Mouse (Mus musculus) embryonic facial prominence, embryonic 13.5 days (tissue): Measurements from ENCODE around the gene 9330182L06Rik. TPM values are rescaled to one million over a fixed set of nuclear protein-coding genes. Genes with fewer than 3 reads are reported as not detected.

Experiments
- ATAC-seq: fragments of 200-750 bp; cut with Nextera tagmentation; 2 replicates; pipeline ENCODE4 v1.8.0; 2017; ENCODE audit warnings: low read depth; ENCODE audit not compliant: insufficient number of reproducible peaks, insufficient read depth, low FRiP score, low TSS enrichment
- H3K27ac ChIP-seq: fragments of 300-500 bp; sonication (generic); 2 replicates; pipeline ENCODE4 v1.5.1; 2015; ENCODE audit warnings: moderate library complexity, mild to moderate bottlenecking, inconsistent platforms
- H3K27me3 ChIP-seq: fragments of 300-500 bp; sonication (generic); 2 replicates; pipeline ENCODE4 v1.6.1; 2015; ENCODE audit warnings: mild to moderate bottlenecking, inconsistent platforms
- H3K36me3 ChIP-seq: fragments of 300-500 bp; sonication (generic); 2 replicates; pipeline ENCODE4 v1.6.1; 2015; ENCODE audit warnings: mild to moderate bottlenecking, inconsistent platforms
- H3K4me1 ChIP-seq: fragments of 300-500 bp; sonication (generic); 2 replicates; pipeline ENCODE4 v1.6.1; 2015; ENCODE audit warnings: inconsistent platforms
- H3K4me2 ChIP-seq: fragments of 300-500 bp; sonication (generic); 2 replicates; pipeline ENCODE4 v1.6.1; 2015; ENCODE audit warnings: moderate library complexity, mild to moderate bottlenecking, inconsistent platforms
- H3K4me3 ChIP-seq: fragments of 300-500 bp; sonication (generic); 2 replicates; pipeline ENCODE4 v1.5.1; 2015; ENCODE audit warnings: mild to moderate bottlenecking, inconsistent platforms
- H3K9ac ChIP-seq: fragments of 300-500 bp; sonication (generic); 2 replicates; pipeline ENCODE4 v1.6.1; 2015; ENCODE audit warnings: mild to moderate bottlenecking, inconsistent platforms
- H3K9me3 ChIP-seq: fragments of 300-500 bp; sonication (generic); 2 replicates; pipeline ENCODE4 v1.6.1; 2016; ENCODE audit warnings: inconsistent platforms
- WGBS: fragments of 180-500 bp; shearing (Covaris S2); methylation state at CpG from one replicate; pipeline ENCODE4 v1.1.7; 2015; ENCODE audit warnings: mixed read lengths; 5-methylcytosine and 5-hydroxymethylcytosine counted together
- polyA plus RNA-seq: library from polyadenylated mRNA; unstranded; fragments of >200 nt; fragmentation: Nextera tagmentation; extraction: Ambion mirVana; gene quantifications from 2 replicates; pipeline ENCODE4 v1.2.1, GENCODE M21; 2015

Gene 9330182L06Rik
- 2.0 and 3.1 TPM in 2 replicates for polyA plus RNA-seq

DNA sequence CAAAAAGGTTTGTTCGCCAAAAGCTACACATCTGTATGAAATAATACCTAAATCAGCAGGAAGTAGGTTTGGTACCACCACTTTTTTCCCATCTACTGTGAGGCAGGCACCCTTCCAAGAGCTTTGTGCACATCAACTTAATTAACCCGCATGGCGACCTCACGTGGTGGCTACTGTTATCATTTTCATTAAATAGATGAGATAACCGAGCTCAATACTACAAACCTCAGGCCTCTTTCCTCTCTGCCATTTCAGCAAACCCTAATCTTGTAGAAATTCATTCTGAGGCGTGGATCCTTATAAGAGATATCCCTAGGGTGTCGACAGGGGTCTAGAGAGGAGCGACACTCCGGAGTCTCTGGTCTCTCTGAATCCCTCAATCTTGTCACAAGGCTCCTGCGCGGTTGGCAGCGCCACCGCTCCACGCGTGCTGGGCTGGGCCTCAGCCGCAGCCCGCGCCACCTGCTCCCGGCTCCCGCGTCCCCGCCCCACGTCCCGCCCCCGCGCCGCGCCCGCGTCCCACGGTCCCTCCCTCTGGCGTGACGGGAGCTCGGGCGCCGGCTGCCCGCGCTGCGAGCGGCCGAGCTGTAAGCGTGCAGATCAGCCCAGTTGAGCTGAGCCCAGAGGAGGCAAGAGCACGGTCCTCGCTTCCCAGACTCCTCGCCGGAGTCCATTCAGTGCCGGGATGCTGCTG, at the start of gene 9330182L06Rik:
Gene 9330182L06Rik (plus strand): TSS at position 533 of the 694 bp plus-strand sequence.
- peaks cover 18% of the 10 kb centered on the region for H3K27me3 ChIP-seq
- ATAC-seq, result peak; percentile 85
- WGBS, result under 1% methylated on average over 47 of the region's 47 CpGs
- H3K4me2 ChIP-seq, result peak within 1 kb of the TSS; percentile 90
- H3K27ac ChIP-seq, result peak within 1 kb of the TSS; percentile 48; the same call in 1 of the 2 replicates
- no peaks in the 10 kb centered on the region for H3K9me3 ChIP-seq
- H3K4me1 ChIP-seq, result 0 out of 2 replicates have a peak, but pooled peaks cover 7% of the 10 kb centered on the region
- H3K9ac ChIP-seq, result peak within 1 kb of the TSS; percentile 78
- H3K36me3 ChIP-seq, result no peaks in the 10 kb centered on the region
- H3K4me3 ChIP-seq, result peak within 1 kb of the TSS; percentile 69

DNA sequence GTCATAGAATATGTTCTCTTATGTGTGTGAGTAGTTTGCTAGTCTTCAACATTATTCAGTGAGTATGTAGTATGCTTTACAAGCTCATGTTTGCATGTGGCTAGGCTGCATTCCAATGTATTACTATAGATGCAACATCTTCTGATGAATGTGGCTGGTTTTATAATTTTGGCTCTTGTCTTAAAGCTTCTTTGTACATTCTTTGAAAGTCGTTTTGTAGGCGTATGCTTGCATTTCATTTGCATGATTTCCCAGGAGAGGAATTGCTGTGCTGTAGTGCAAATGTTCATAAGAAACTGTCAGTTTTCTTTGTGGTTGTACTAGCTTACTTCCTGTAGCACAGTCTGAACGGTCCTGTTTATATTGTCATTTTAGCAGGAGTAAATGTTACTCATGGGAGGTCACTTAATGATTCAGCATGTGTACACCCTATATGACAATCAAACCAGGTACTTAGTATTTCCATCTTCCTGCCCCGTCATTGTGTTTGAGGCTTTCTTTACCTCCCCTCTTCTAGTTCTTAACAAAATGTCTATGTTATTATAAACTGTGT, 38.4 kb upstream of the 9330182L06Rik start:
- H3K4me2 ChIP-seq, result no peak overlapping the region
- H3K36me3 ChIP-seq, result no peaks in the 10 kb centered on the region
- H3K27me3 ChIP-seq, result no peaks in the 10 kb centered on the region
- H3K4me3 ChIP-seq, result no peak overlapping the region
- H3K27ac ChIP-seq, result no peak overlapping the region
- no peaks in the 10 kb centered on the region for H3K4me1 ChIP-seq
- ATAC-seq, result no peak
- no peaks in the 10 kb centered on the region for H3K9me3 ChIP-seq
- no peak overlapping the region for H3K9ac ChIP-seq
- WGBS, result 76% methylated on average over 4 of the region's 4 CpGs

DNA sequence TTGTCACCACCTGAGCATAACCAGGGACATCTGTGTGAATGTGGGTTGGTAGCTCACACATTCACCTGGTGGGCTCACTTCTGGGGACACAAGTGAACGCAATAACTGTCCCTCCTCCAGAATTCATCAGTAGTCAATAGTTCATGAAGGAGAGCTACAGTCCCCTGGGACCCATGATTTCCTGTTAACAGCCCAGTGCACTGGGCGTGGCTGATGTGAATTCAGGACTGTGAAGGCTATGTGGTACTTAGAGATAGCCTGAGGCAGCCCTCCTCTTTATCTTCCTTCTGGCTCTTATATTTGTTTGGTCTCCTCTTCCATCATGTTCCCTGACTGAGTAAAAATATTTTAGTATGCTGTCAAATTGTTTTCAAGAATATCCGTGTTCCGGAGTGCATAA, 1.6 kb upstream of the 9330182L06Rik start:
- Histone ChIP-seq H3K27ac (no peak overlapping the region), H3K36me3 (no peaks in the 10 kb centered on the region), H3K4me1 (0 out of 2 replicates have a peak, but pooled peaks cover 7% of the 10 kb centered on the region), H3K9ac (no peak overlapping the region), H3K27me3 (peaks cover 18% of the 10 kb centered on the region), H3K4me2 (no peak overlapping the region), H3K9me3 (no peaks in the 10 kb centered on the region), H3K4me3 (no peak overlapping the region)
- WGBS, result 65% methylated on average over 4 of the region's 4 CpGs
- ATAC-seq, result no peak

DNA sequence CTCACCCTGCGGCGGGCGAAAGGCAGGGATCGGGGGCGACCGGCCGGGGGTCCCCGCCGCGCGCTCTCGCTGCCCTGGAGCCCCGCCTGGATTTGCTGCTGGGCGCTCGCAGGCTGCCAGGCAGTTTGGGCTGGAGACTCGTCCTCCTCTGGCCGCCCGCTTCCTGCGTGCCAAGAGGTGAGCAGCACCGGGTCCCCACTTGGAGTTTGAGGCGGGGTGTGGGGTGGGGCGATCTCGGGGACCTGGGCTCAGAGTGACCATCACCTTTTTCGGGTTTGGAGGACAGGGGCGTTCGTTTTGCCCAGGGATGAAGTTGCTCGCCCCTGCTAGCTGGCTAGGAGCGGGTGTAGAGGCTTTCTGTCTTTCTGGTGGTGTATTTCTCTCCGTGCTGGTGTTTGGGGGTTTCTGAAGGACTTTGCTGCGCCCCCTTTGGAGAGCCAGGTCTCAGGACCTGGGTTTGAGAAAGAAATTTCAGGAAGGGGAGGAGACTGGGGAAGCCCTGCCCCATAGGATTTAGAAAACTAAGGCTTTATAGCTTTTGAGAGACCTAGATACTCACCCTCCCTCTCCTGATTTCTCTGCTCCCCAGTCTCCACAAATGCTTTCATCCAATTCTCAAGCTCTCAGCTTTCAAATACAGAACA, 484 bp downstream of the 9330182L06Rik start:
- H3K4me3 ChIP-seq, result peak overlapping the region; percentile 69
- 1% methylated on average over 30 of the region's 30 CpGs for WGBS
- ATAC-seq, result peak; percentile 67
- peaks cover 18% of the 10 kb centered on the region for H3K27me3 ChIP-seq
- no peaks in the 10 kb centered on the region for H3K36me3 ChIP-seq
- peak overlapping the region; percentile 90 for H3K4me2 ChIP-seq
- no peaks in the 10 kb centered on the region for H3K9me3 ChIP-seq
- 0 out of 2 replicates have a peak, but pooled peaks cover 7% of the 10 kb centered on the region for H3K4me1 ChIP-seq
- H3K27ac ChIP-seq, result peak overlapping the region; percentile 48; the same call in 1 of the 2 replicates
- H3K9ac ChIP-seq, result peak overlapping the region; percentile 78

DNA sequence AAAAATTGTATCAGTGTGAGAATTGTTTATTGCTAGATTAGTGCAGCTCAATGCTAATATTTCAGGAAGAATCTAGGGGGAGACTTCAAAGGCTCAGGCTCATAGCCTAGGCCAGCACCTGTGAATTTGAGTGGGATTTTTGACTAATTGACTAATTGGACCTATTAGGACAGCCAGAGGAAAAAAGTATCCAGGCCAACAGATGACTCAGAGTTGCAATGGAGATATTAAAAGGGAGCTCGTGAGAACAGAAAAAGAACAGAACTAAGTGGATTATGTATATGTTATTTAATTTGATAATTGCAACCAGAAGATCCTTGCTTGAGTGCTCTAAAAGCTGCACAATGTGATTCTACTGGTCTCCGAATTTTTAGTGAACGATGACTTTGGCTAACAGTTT, 3.7 kb downstream of the 9330182L06Rik start:
- 49% methylated on average over 3 of the region's 3 CpGs for WGBS
- Histone ChIP-seq H3K4me1 (0 out of 2 replicates have a peak, but pooled peaks cover 7% of the 10 kb centered on the region), H3K4me3 (no peak overlapping the region), H3K36me3 (no peaks in the 10 kb centered on the region), H3K9me3 (no peaks in the 10 kb centered on the region), H3K27me3 (peaks cover 13% of the 10 kb centered on the region), H3K4me2 (no peak overlapping the region), H3K27ac (no peak overlapping the region), H3K9ac (no peak overlapping the region)
- ATAC-seq, result no peak

DNA sequence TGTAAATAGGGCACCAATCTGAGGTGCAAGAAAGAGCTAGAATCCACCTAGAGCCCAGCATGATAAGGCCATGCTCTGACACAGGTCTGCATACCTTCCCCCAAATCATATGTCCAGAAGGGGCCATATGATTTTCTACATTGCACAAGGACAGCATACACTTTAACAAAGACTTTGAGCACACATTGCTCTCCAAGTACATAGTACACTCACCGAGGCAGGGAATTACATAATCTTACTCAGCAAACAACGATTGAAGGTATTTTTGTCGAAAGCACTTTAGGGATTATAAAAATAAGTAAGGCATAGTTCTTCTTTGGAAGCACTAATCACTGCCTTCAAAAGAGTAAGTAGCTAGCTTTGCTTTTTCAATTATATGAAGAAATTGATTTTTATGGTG, 7.1 kb downstream of the 9330182L06Rik start:
- no peak overlapping the region for H3K9ac ChIP-seq
- H3K27ac ChIP-seq, result no peak overlapping the region
- H3K4me1 ChIP-seq, result no peaks in the 10 kb centered on the region
- no peak overlapping the region for H3K4me3 ChIP-seq
- no peak overlapping the region for H3K4me2 ChIP-seq
- no peak for ATAC-seq
- no peaks in the 10 kb centered on the region for H3K36me3 ChIP-seq
- 60% methylated on average over 3 of the region's 3 CpGs for WGBS
- no peaks in the 10 kb centered on the region for H3K9me3 ChIP-seq
- no peaks in the 10 kb centered on the region; the same call in 1 of the 2 replicates for H3K27me3 ChIP-seq

DNA sequence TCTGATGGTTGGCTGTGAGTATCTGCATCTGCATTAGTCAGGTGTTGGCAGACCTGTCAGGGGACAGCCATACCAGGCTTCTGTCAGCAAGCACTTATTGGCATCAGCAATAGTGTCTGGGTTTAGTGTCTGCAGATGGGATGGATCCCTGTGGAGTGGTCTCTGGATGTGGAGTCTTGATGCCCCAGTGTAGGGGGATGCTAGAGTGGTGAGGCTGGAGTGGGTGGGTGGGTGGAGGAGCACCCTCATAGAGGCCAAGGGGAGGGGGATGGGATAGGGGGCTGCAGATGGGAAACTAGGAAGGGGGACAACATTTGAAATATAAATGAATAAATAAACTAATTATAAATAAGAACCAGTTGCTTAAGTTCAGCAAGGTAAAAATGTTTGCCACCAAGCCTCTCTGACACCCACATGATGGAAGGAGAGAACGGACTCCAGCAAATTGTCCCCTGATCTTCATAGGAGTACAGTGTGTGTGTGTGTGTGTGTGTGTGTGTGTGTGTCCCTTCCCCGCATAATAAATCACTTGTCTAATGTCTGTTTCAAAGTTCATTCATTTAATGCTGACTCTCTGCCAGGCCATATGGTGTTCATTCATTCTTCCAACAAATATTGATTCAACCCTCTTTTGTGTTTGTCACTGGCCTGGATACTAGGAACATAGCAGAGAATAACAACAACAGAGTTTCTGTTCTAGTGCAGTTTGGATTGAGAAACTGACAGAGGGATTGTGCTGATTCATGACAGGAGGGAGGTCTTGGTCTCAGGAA, 30.0 kb downstream of the 9330182L06Rik start:
- Histone ChIP-seq H3K4me3 (no peak overlapping the region), H3K4me1 (no peaks in the 10 kb centered on the region), H3K9me3 (no peaks in the 10 kb centered on the region), H3K27ac (no peak overlapping the region), H3K9ac (no peak overlapping the region), H3K27me3 (no peaks in the 10 kb centered on the region), H3K4me2 (no peak overlapping the region), H3K36me3 (no peaks in the 10 kb centered on the region)
- ATAC-seq, result no peak
- WGBS, result 65% methylated on average over 2 of the region's 2 CpGs

DNA sequence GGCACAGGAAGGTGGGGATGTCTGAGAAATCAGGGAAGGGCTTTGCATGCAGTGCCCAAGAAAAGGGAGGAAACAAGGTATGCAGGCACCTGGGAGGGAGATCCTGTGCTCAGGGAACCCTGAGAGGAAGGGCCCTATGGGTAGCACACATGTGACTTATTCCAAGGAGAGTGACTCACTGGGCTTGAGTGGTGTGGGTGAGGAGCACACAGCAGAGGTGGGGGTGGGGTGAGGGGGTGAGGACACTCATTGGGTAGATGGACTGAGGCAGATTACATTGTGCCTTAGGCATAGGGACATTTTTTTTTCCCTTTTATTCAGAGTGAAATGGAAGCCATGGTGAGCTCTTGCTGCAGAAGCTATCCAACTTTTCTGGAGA, 30.6 kb downstream of the 9330182L06Rik start:
- H3K4me3 ChIP-seq, result no peak overlapping the region
- no peak for ATAC-seq
- H3K9ac ChIP-seq, result no peak overlapping the region

DNA sequence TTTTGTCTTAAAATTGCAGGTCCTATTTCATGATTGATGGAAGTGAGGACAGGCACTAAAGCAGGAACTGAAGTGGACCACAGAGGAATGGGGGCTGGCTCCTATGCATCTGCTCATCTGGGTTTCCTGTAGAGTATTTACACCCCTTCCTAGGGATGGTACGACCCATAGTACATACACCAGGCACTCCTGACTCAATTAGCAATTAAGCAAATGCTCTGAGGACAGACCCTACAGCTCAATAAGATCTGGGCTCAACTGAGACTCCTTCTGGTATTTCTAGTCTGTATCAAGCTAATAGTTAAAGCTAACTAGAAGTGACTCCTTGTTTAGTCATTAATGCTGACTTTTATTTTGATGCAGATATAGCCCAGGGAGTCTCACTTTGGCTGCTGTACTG, 60.9 kb downstream of the 9330182L06Rik start:
- H3K4me2 ChIP-seq, result no peak overlapping the region
- H3K36me3 ChIP-seq, result no peaks in the 10 kb centered on the region
- no peak overlapping the region for H3K27ac ChIP-seq
- H3K9ac ChIP-seq, result no peak overlapping the region
- H3K4me1 ChIP-seq, result no peaks in the 10 kb centered on the region
- H3K27me3 ChIP-seq, result no peaks in the 10 kb centered on the region
- WGBS, result 50% methylated on average over 1 of the region's 1 CpGs
- H3K4me3 ChIP-seq, result no peak overlapping the region
- no peak for ATAC-seq
- no peaks in the 10 kb centered on the region for H3K9me3 ChIP-seq

More for the DNA sequence above, 30.6 kb downstream of the 9330182L06Rik start:
- Histone ChIP-seq H3K27ac (no peak overlapping the region), H3K9me3 (no peaks in the 10 kb centered on the region), H3K4me1 (no peaks in the 10 kb centered on the region), H3K4me2 (no peak overlapping the region), H3K27me3 (no peaks in the 10 kb centered on the region), H3K36me3 (no peaks in the 10 kb centered on the region)

DNA sequence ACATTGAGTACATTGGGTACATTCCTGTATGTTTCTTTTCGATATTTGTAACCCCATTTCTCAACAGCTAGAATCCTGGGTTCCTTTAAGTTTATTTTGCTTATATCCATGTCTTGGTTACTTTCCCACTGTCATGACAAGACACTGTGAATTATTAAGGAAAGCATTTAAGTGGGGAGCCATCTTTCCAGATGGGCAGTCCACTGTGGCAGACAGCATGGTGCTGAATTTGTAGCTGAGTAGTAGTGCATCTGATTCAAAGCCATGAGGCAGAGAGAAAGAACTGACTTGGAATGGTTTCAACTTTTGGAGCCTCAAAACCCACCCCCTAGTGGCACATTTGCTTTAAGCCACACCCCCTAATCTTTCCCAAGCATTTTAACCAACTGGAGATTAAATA, 61.6 kb downstream of the 9330182L06Rik start:
- WGBS, result 78% methylated on average over 1 of the region's 1 CpGs
- Histone ChIP-seq H3K9me3 (no peaks in the 10 kb centered on the region), H3K27ac (no peak overlapping the region), H3K27me3 (no peaks in the 10 kb centered on the region), H3K4me2 (no peak overlapping the region), H3K4me3 (no peak overlapping the region), H3K4me1 (no peaks in the 10 kb centered on the region), H3K9ac (no peak overlapping the region), H3K36me3 (no peaks in the 10 kb centered on the region)
- no peak for ATAC-seq

DNA sequence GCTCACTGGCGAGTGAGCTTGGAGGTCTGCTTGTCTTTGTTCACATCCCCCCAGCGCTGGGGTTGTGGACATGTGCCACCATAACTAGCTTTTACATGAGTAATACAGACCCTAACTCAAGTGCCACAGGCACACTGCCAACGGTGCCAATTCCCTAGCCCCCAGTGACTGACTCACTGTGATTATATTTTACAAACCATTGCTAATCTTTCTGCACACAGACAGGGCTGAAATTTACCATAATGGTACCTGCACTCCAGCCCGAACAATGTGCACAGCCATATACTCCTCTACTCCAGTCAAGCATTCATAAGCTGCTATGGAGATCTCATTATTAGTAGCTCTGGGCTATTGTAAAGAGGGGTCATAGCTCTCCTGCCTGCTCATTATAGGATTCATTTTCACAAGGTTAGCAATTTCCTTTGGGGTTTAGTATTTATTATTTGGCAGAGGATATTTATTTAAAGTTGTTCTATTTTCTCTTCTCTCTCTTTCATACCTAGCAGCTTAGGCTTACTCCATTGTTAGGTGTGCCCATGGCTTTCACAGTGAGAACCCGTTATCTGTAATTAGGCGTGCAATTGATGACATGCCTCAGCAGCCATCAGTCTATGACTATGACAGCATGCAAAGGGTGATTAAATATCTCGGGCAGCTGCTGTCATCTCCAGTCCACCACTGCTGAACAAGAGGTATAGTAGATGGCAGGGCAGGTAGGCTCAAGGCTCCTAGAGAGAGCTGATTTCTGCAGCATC, 73.0 kb downstream of the 9330182L06Rik start:
- H3K9me3 ChIP-seq, result no peaks in the 10 kb centered on the region
- no peak overlapping the region for H3K9ac ChIP-seq
- H3K27ac ChIP-seq, result no peak overlapping the region
- no peak overlapping the region for H3K4me3 ChIP-seq
- WGBS, result 62% methylated on average over 7 of the region's 7 CpGs
- ATAC-seq, result peak; percentile 59; the same call in 1 of the 2 replicates
- no peaks in the 10 kb centered on the region for H3K36me3 ChIP-seq
- no peaks in the 10 kb centered on the region for H3K27me3 ChIP-seq
- H3K4me2 ChIP-seq, result no peak overlapping the region
- H3K4me1 ChIP-seq, result no peaks in the 10 kb centered on the region
